Mouse (Mus musculus) midbrain, embryonic 16.5 days (tissue): ENCODE data around the gene Arvcf. TPM values are rescaled to one million over a fixed set of nuclear protein-coding genes. Genes with fewer than 3 reads are reported as not detected.

Experiments used
- ATAC-seq: fragments of 200-750 bp; cut with Nextera tagmentation; 2 replicates; pipeline ENCODE4 v1.8.0; 2017; ENCODE audit warnings: moderate TSS enrichment
- H3K27ac ChIP-seq: fragments of 300-500 bp; sonication (generic); 2 replicates; pipeline ENCODE4 v1.5.1; 2014; ENCODE audit warnings: mild to moderate bottlenecking, low read length, mixed read lengths
- H3K27me3 ChIP-seq: fragments of 300-500 bp; sonication (generic); 2 replicates; pipeline ENCODE4 v1.6.1; 2014; ENCODE audit warnings: low read depth, low read length, mixed read lengths; ENCODE audit not compliant: control insufficient read depth, insufficient read depth
- H3K36me3 ChIP-seq: fragments of 300-500 bp; sonication (generic); 2 replicates; pipeline ENCODE4 v1.6.1; 2014; ENCODE audit warnings: mild to moderate bottlenecking, low read length, moderate library complexity, mixed read lengths; ENCODE audit not compliant: control insufficient read depth, insufficient read depth
- H3K4me1 ChIP-seq: fragments of 300-500 bp; sonication (generic); 2 replicates; pipeline ENCODE4 v1.6.1; 2014; ENCODE audit warnings: mild to moderate bottlenecking, low read length, mixed read lengths; ENCODE audit not compliant: control insufficient read depth, insufficient read depth
- H3K4me2 ChIP-seq: fragments of 300-500 bp; sonication (generic); 2 replicates; pipeline ENCODE4 v1.6.1; 2014; ENCODE audit warnings: mild to moderate bottlenecking, low read length, mixed read lengths
- H3K4me3 ChIP-seq: fragments of 300-500 bp; sonication (generic); 2 replicates; pipeline ENCODE4 v1.5.1; 2014; ENCODE audit warnings: low read depth, mild to moderate bottlenecking, low read length, moderate library complexity, mixed read lengths
- H3K9ac ChIP-seq: fragments of 300-500 bp; sonication (generic); 2 replicates; pipeline ENCODE4 v1.6.1; 2014; ENCODE audit warnings: low read depth, low read length, mixed read lengths
- H3K9me3 ChIP-seq: fragments of 300-500 bp; sonication (generic); replicated peaks from 2 replicates; pipeline ENCODE4 v1.6.1; 2014; ENCODE audit warnings: mild to moderate bottlenecking, low read length, mixed read lengths; ENCODE audit not compliant: control insufficient read depth, poor library complexity, severe bottlenecking
- WGBS: fragments of 180-500 bp; shearing (Covaris S2); extraction: QIAGEN DNeasy Blood & Tissue Kit; methylation state at CpG from one replicate; pipeline ENCODE4 v1.1.7; 2014; 5-methylcytosine and 5-hydroxymethylcytosine counted together
- polyA plus RNA-seq: library from polyadenylated mRNA; unstranded; fragments of >200 nt; fragmentation: Nextera tagmentation; extraction: Ambion mirVana; gene quantifications from 2 replicates; pipeline ENCODE4 v1.2.1, GENCODE M21; 2015

Gene Arvcf
- polyA plus RNA-seq, 1 experiment from 2014 or later: 80.2 TPM

DNA sequence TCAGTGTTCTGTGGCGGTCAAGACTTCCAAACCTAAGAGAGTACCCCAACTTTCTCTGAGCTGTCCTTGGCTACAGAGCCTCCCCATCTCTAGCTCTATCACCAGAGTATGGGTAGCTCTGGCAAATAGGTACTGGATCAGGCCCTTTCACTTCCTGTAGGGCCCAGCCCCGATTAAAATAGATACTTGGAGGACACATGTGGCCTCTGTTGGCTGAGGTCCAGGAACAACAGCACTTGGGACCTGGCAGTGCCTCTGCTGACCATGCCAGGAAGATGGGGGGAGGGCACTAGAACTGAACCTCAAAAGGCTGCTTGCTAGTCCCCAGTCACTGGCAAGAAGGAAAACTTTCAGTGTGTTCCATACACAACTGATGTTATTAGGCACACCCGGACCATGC lies 14.0 kb upstream of the Arvcf start:
- no peak for ATAC-seq
- 86% methylated on average over 3 of the region's 3 CpGs for WGBS
- Histone ChIP-seq H3K4me2 (no peak overlapping the region), H3K4me3 (no peak overlapping the region), H3K4me1 (no peaks in the 10 kb centered on the region), H3K36me3 (peaks cover 6% of the 10 kb centered on the region; the same call in 1 of the 2 replicates), H3K27ac (no peak overlapping the region), H3K27me3 (no peaks in the 10 kb centered on the region), H3K9me3 (no peaks in the 10 kb centered on the region), H3K9ac (no peak overlapping the region)

DNA sequence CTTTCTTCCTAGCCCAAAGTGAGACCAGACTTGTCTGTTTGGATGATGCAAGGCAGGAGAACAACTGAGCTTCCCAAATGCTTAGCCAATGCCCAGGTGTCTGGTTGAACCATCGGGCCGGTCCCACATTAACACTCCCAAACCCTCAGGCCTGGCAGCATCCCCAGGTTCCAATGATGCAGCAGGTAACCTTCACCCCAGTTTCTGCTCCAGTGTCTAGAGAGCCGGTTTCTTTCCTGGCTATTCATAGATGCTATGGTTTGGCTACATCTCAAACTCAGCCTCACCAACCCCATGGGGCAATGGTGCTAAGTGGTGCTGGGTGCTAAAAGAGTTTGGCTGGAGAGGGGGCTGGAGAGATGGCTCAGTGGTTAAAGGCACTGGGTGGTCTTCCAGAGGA lies 12.0 kb upstream of the Arvcf start:
- WGBS: 99% methylated on average over 3 of the region's 3 CpGs
- Histone ChIP-seq H3K4me1 (0 out of 2 replicates have a peak, but pooled peaks cover 3% of the 10 kb centered on the region), H3K9ac (no peak overlapping the region), H3K36me3 (peaks cover 6% of the 10 kb centered on the region; the same call in 1 of the 2 replicates), H3K4me2 (no peak overlapping the region), H3K27ac (no peak overlapping the region), H3K27me3 (no peaks in the 10 kb centered on the region), H3K4me3 (no peak overlapping the region), H3K9me3 (no peaks in the 10 kb centered on the region)
- no peak for ATAC-seq

GRCm38 (mm10) chr16:18337261-18337660 lies 10.7 kb upstream of the Arvcf start:
- no peak overlapping the region for H3K9ac ChIP-seq
- no peak for ATAC-seq
- H3K9me3 ChIP-seq: no peaks in the 10 kb centered on the region
- H3K27me3 ChIP-seq: no peaks in the 10 kb centered on the region
- H3K4me2 ChIP-seq: no peak overlapping the region
- 91% methylated on average over 4 of the region's 4 CpGs for whole genome bisulfite sequencing
- H3K27ac ChIP-seq: no peak overlapping the region
- H3K36me3 ChIP-seq: peaks cover 6% of the 10 kb centered on the region; the same call in 1 of the 2 replicates
- H3K4me3 ChIP-seq: no peak overlapping the region
- H3K4me1 ChIP-seq: peaks cover 8% of the 10 kb centered on the region

- 39% methylated on average over 1 of the region's 1 CpGs for WGBS
- peaks cover 6% of the 10 kb centered on the region; the same call in 1 of the 2 replicates for H3K36me3 ChIP-seq
- H3K4me2 ChIP-seq: no peak overlapping the region
- ATAC-seq: no peak
- H3K9ac ChIP-seq: no peak overlapping the region
- peaks cover 25% of the 10 kb centered on the region for H3K4me1 ChIP-seq
- no peaks in the 10 kb centered on the region for H3K27me3 ChIP-seq
- H3K27ac ChIP-seq: no peak overlapping the region
- H3K9me3 ChIP-seq: no peaks in the 10 kb centered on the region
- no peak overlapping the region for H3K4me3 ChIP-seq
These were observed 8.1 kb upstream of the Arvcf start for GRCm38 (mm10) chr16:18339866-18340265.

GRCm38 (mm10) chr16:18341605-18342004 lies 6.4 kb upstream of the Arvcf start:
- H3K4me2 ChIP-seq: no peak overlapping the region
- WGBS: 92% methylated on average over 8 of the region's 8 CpGs
- no peaks in the 10 kb centered on the region for H3K27me3 ChIP-seq
- no peak for ATAC-seq
- H3K36me3 ChIP-seq: peaks cover 6% of the 10 kb centered on the region; the same call in 1 of the 2 replicates
- no peak overlapping the region for H3K27ac ChIP-seq
- H3K4me1 ChIP-seq: peaks cover 30% of the 10 kb centered on the region
- H3K9me3 ChIP-seq: no peaks in the 10 kb centered on the region
- no peak overlapping the region for H3K9ac ChIP-seq
- no peak overlapping the region for H3K4me3 ChIP-seq

DNA sequence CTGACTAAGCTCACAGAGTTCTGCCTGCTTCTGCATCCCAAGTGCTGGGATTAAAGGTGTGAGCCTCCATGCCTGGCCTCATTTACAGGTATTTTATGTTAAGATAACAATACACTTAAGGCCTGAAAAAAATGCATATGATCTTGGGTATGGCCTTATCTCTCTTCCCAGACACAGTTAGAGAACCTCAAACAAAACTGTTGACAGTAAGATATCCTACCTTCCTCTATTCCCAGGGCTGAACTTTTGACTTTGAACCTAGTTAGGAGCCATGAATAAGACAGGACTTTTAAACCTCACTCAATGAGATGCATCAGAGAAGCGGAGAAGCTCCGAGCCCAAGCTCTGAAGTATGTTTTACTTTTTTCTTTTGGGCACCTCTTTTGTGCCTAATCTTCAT lies 5.9 kb upstream of the Arvcf start:
- ATAC-seq: no peak
- Histone ChIP-seq H3K4me1 (peaks cover 30% of the 10 kb centered on the region), H3K9ac (no peak overlapping the region), H3K27me3 (no peaks in the 10 kb centered on the region), H3K9me3 (no peaks in the 10 kb centered on the region), H3K27ac (no peak overlapping the region), H3K4me3 (no peak overlapping the region), H3K4me2 (no peak overlapping the region), H3K36me3 (peaks cover 6% of the 10 kb centered on the region; the same call in 1 of the 2 replicates)
- 69% methylated on average over 2 of the region's 2 CpGs for WGBS

- peaks cover 6% of the 10 kb centered on the region; the same call in 1 of the 2 replicates for H3K36me3 ChIP-seq
- H3K4me3 ChIP-seq: peak overlapping the region; percentile 69
- peaks cover 34% of the 10 kb centered on the region for H3K4me1 ChIP-seq
- no peaks in the 10 kb centered on the region for H3K27me3 ChIP-seq
- peak overlapping the region; percentile 89 for H3K4me2 ChIP-seq
- peak overlapping the region; percentile 72 for H3K9ac ChIP-seq
- 36% methylated on average over 9 of the region's 9 CpGs for WGBS
- no peaks in the 10 kb centered on the region for H3K9me3 ChIP-seq
- no peak for ATAC-seq
- peak overlapping the region; percentile 66 for H3K27ac ChIP-seq
These were observed 5.1 kb upstream of the Arvcf start for GRCm38 (mm10) chr16:18342650-18343570.

DNA sequence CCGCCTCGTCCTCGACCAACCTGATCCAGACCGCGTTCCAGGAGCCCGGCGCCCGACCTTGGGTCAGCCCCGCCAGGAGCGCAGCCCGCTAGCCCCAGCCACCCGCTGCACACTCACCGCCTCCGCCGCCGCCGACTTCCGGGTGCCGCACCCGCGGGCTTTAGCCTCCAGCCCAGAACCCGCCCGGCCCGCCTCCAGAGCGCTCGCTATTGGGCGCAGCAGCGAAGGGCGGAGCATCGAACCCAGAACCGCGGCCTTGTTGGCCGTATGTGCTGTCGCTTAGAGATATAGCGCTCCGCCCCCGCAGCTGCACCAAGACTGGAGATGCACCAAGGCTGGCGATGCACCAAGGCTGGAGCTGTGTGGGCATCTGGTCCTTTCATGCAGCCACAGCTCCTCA lies 4.2 kb upstream of the Arvcf start:
- WGBS: under 1% methylated on average over 38 of the region's 38 CpGs
- peak overlapping the region; percentile 89 for H3K4me2 ChIP-seq
- no peaks in the 10 kb centered on the region for H3K27me3 ChIP-seq
- H3K27ac ChIP-seq: peak overlapping the region; percentile 78
- no peaks in the 10 kb centered on the region for H3K9me3 ChIP-seq
- peak; percentile 91 for ATAC-seq
- H3K9ac ChIP-seq: peak overlapping the region; percentile 72
- H3K4me3 ChIP-seq: peak overlapping the region; percentile 69
- peaks cover 34% of the 10 kb centered on the region for H3K4me1 ChIP-seq
- no peaks in the 10 kb centered on the region for H3K36me3 ChIP-seq

DNA sequence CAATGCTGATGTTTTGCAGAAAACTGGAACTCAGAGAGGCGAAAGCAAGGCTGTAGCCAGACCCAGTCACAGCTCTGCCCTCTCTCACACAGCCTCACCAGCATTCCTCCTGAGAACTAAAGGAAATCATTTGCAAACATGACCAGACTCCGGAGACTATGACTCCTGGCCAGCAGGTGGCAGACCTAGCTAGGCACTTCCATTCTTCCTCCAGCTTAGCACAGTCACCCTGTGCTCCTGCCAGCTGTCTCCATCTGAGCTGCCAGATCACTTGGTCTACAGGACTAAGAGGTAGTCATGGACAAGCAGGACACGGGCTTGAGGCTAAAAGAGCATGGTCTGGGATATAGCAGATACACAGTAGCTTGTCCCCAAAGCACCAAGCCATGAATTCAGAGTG lies 2.7 kb upstream of the Arvcf start:
- 0 out of 2 replicates have a peak overlapping the region, but pooled peaks have one; percentile 30 for H3K9ac ChIP-seq
- ATAC-seq: no peak
- peak overlapping the region; percentile 55; the same call in 1 of the 2 replicates for H3K27ac ChIP-seq
- H3K4me3 ChIP-seq: no peak overlapping the region
- 11% methylated on average over 3 of the region's 3 CpGs for WGBS
- no peaks in the 10 kb centered on the region for H3K9me3 ChIP-seq
- no peak overlapping the region for H3K4me2 ChIP-seq
- peaks cover 43% of the 10 kb centered on the region for H3K4me1 ChIP-seq
- no peaks in the 10 kb centered on the region for H3K27me3 ChIP-seq
- H3K36me3 ChIP-seq: no peaks in the 10 kb centered on the region
